Mouse (Mus musculus): ENCODE measurements around the gene Nif3l1. TPM values are rescaled to one million over a fixed set of nuclear protein-coding genes. Genes with fewer than 3 reads are reported as not detected.

Gene Nif3l1
- total and polyA plus RNA-seq, 2 experiments from 2014 or later: 41.5 to 46.8 TPM

DNA sequence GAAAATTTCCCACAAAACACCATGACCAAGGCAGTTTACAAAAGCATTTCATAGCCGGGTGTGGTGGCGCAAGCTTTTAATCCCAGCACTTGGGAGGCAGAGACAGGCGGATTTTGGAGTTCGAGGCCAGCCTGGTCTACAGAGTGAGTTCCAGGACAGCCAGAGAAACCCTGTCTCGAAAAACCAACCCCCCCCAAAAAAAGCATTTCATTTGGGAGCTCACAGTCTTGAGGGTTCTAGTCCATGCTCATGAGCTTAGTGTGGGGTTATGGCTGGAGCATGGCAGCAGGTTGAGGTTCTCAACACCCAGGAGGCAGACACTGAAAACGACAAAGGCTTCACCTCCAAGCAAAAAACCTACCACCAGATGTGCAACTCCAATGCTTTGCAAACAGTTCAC is 36.8 kb upstream of the Nif3l1 start:
- no peaks in the 10 kb centered on the region for H3K27me3 ChIP-seq (ENCODE audit: insufficient read depth, low read length)
- H3K36me3 ChIP-seq (ENCODE audit: insufficient read depth): peaks cover 55% of the 10 kb centered on the region
- ATAC-seq (no peak), DNase-seq (no peak)
- TF ChIP-seq CTCF (IDR thresholded peaks at IDR 0.05; ENCODE audit: low read depth): no peak
- H3K4me3 ChIP-seq (ENCODE audit: low read depth, low read length): no peak overlapping the region
- 84% methylated on average over 6 of the region's 6 CpGs for WGBS
- H3K4me2 ChIP-seq (ENCODE audit: low read depth): no peak overlapping the region
- H3K4me1 ChIP-seq (ENCODE audit: insufficient read depth): no peaks in the 10 kb centered on the region
- no peak overlapping the region for H3K9ac ChIP-seq
- no peak overlapping the region for H3K27ac ChIP-seq (ENCODE audit: low read depth, low read length)
- H3K9me3 ChIP-seq (ENCODE audit: low read length): no peaks in the 10 kb centered on the region

DNA sequence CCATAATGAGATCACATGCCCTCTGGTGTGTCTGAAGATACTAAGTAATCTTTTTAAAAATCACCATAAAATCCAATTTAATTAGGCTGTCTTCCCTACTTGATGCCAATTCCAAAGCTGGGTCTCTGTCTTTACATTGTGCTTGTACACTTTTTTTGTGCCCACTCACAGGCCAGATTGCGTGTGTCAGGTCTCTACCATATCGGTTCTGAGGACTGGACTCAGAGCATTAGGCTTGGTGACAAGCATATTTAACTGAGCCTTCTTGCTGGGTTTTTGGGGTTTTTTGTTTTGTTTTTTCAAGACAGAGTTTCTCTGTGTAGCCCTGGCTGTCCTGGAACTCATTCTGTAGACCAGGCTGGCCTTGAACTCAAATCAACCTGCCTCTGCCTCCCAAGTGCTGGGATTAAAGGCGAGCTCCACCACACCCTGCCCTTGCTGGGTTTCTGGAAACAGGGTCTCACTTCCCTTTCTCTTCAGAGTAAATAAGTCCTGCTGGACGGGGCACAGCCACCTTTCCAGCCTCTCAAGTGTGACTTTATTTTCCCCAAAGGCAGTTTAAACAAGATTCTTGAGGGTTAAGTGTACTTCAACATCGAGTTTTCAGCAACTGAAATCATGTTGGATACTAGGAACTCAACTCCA is 35.3 kb upstream of the Nif3l1 start:
- 79% methylated on average over 5 of the region's 5 CpGs for WGBS
- Histone ChIP-seq H3K9me3 (ENCODE audit: low read length) (no peaks in the 10 kb centered on the region), H3K4me1 (ENCODE audit: insufficient read depth) (no peaks in the 10 kb centered on the region), H3K27me3 (ENCODE audit: insufficient read depth, low read length) (no peaks in the 10 kb centered on the region), H3K4me3 (ENCODE audit: low read depth, low read length) (no peak overlapping the region), H3K27ac (ENCODE audit: low read depth, low read length) (no peak overlapping the region), H3K36me3 (ENCODE audit: insufficient read depth) (peaks cover 56% of the 10 kb centered on the region), H3K9ac (no peak overlapping the region), H3K4me2 (ENCODE audit: low read depth) (no peak overlapping the region)
- no peak for DNase-seq
- no peak for ATAC-seq
- TF ChIP-seq CTCF (IDR thresholded peaks at IDR 0.05; ENCODE audit: low read depth): no peak

DNA sequence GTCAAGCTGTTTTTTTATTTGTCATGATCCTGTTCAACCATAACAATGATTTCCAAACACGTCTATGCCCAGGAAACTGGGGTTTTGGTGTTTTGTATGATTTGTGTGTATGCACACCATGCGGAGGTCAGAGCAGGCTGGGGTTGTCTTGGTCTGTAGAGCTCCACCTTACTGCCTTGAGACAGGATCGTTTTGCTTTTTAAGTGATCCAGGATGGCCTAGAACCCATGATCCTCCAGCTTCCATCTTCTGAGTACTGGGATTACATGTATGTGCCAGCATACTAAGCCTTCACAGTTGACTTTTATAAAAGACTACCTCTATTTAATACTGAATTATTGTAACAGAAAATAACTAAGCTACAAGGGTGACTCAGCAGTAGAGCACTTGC is 34.8 kb upstream of the Nif3l1 start:
- ATAC-seq: no peak
- Histone ChIP-seq H3K4me1 (ENCODE audit: insufficient read depth) (no peaks in the 10 kb centered on the region), H3K9me3 (ENCODE audit: low read length) (no peaks in the 10 kb centered on the region), H3K4me3 (ENCODE audit: low read depth, low read length) (no peak overlapping the region), H3K9ac (no peak overlapping the region), H3K27me3 (ENCODE audit: insufficient read depth, low read length) (no peaks in the 10 kb centered on the region), H3K27ac (ENCODE audit: low read depth, low read length) (no peak overlapping the region), H3K36me3 (ENCODE audit: insufficient read depth) (peaks cover 60% of the 10 kb centered on the region), H3K4me2 (ENCODE audit: low read depth) (no peak overlapping the region)
- no peak for DNase-seq
- no peak for TF ChIP-seq CTCF (IDR thresholded peaks at IDR 0.05; ENCODE audit: low read depth)
- WGBS: 84% methylated on average over 3 of the region's 3 CpGs

DNA sequence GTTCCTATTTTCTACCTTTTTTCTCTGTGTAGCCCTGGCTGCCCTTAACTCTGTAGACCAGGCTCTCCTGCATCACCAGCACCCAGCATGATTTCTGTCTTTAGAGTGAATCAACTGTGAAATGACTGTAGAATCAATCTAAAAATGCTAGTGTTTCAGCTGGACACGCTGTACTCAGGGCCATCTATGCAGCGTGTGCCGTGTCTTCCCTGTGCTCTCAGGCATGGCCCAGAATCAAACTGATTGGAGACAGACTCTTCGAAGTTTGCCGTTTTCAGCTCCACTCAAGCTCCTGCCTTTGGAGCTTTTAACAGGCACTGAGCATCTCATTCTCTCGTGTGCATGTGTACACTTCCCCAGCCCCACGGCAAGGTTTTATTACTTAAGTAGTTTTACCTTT is 34.2 kb upstream of the Nif3l1 start:
- Histone ChIP-seq H3K9ac (no peak overlapping the region), H3K27ac (ENCODE audit: low read depth, low read length) (no peak overlapping the region), H3K4me1 (ENCODE audit: insufficient read depth) (no peaks in the 10 kb centered on the region), H3K36me3 (ENCODE audit: insufficient read depth) (peaks cover 64% of the 10 kb centered on the region), H3K4me3 (ENCODE audit: low read depth, low read length) (no peak overlapping the region), H3K9me3 (ENCODE audit: low read length) (no peaks in the 10 kb centered on the region), H3K27me3 (ENCODE audit: insufficient read depth, low read length) (no peaks in the 10 kb centered on the region), H3K4me2 (ENCODE audit: low read depth) (no peak overlapping the region)
- DNase-seq (no peak), ATAC-seq (no peak)
- 92% methylated on average over 7 of the region's 7 CpGs for WGBS
- no peak for TF ChIP-seq CTCF (IDR thresholded peaks at IDR 0.05; ENCODE audit: low read depth)

DNA sequence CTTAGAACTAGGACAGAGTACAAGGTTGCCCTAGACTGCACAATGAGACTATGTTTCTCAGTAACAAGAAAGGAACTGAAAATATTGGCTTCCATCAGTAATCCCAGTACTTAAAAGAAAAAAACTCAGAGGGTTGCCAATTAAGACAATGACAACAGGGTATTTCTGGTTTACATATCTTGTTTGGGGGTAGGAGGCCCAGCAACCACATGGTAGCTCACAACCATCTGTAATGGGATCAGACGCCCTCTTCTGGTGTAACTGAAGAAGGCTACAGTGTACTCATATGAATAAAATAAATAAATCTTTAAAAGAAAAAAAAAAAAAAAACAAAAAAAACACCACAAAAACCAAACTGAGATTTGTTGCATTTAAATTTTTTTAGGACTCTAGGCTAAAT is 29.5 kb upstream of the Nif3l1 start:
- no peaks in the 10 kb centered on the region for H3K27me3 ChIP-seq (ENCODE audit: insufficient read depth, low read length)
- H3K4me1 ChIP-seq (ENCODE audit: insufficient read depth): peaks cover 3% of the 10 kb centered on the region; the same call in 1 of the 2 replicates
- H3K36me3 ChIP-seq (ENCODE audit: insufficient read depth): peaks cover 84% of the 10 kb centered on the region
- no peak for DNase-seq
- peak; percentile 30; the same call in 1 of the 2 replicates for TF ChIP-seq CTCF (IDR thresholded peaks at IDR 0.05; ENCODE audit: low read depth)
- no peak overlapping the region for H3K4me3 ChIP-seq (ENCODE audit: low read depth, low read length)
- H3K4me2 ChIP-seq (ENCODE audit: low read depth): no peak overlapping the region
- no peak overlapping the region for H3K27ac ChIP-seq (ENCODE audit: low read depth, low read length)
- no peaks in the 10 kb centered on the region for H3K9me3 ChIP-seq (ENCODE audit: low read length)
- 27% methylated on average over 1 of the region's 1 CpGs for WGBS
- peak; percentile 47; the same call in 1 of the 2 replicates for ATAC-seq
- no peak overlapping the region for H3K9ac ChIP-seq

DNA sequence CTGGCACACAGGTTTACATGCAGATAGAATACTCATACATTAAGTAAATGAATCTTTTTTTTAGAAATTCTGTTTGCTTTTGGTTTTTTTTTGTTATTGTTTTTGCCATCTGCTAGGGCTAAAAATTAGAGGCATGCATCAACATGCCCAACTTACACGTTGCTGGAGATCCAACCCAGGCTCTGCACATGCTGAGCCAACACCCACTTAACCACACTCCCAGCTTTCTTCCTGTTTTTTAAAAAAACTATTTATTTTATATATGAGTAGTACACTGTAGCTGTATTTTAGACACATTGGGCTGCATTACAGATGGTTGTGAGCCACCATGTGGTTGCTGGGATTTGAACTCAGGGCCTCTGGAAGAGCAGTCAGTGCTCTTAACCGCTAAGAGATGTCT is 28.9 kb upstream of the Nif3l1 start:
- 80% methylated on average over 2 of the region's 2 CpGs for WGBS
- no peak for TF ChIP-seq CTCF (IDR thresholded peaks at IDR 0.05; ENCODE audit: low read depth)
- Histone ChIP-seq H3K9ac (no peak overlapping the region), H3K4me3 (ENCODE audit: low read depth, low read length) (no peak overlapping the region), H3K36me3 (ENCODE audit: insufficient read depth) (peaks cover 81% of the 10 kb centered on the region), H3K27me3 (ENCODE audit: insufficient read depth, low read length) (no peaks in the 10 kb centered on the region), H3K27ac (ENCODE audit: low read depth, low read length) (no peak overlapping the region), H3K4me2 (ENCODE audit: low read depth) (no peak overlapping the region), H3K9me3 (ENCODE audit: low read length) (no peaks in the 10 kb centered on the region), H3K4me1 (ENCODE audit: insufficient read depth) (peaks cover 3% of the 10 kb centered on the region; the same call in 1 of the 2 replicates)
- no peak for DNase-seq
- no peak for ATAC-seq

DNA sequence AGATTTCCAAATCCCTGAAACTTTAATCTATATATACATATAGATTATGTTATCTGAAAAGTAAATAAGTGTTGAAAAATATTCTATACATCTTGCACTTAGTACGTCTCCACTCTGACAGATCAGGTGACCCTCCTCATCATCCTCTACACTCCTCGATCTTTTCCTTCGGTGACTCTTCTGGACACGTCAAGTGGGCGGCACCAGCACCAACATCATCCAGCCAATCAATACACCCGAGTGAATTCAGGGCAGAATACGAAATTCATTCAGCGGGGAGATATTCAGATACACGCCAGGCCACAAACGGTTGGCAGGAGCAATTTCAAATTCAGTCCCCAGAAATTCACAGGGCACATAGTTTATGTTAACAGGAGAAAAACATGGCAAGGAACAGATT is 24.9 kb upstream of the Nif3l1 start:
- 83% methylated on average over 10 of the region's 10 CpGs for WGBS
- no peak overlapping the region for H3K27ac ChIP-seq (ENCODE audit: low read depth, low read length)
- H3K36me3 ChIP-seq (ENCODE audit: insufficient read depth): peaks cover 54% of the 10 kb centered on the region

More for the DNA sequence above, 24.9 kb upstream of the Nif3l1 start:
- no peak for TF ChIP-seq CTCF (IDR thresholded peaks at IDR 0.05; ENCODE audit: low read depth)
- Histone ChIP-seq H3K4me3 (ENCODE audit: low read depth, low read length) (no peak overlapping the region), H3K9me3 (ENCODE audit: low read length) (no peaks in the 10 kb centered on the region), H3K9ac (no peak overlapping the region; the same call in 1 of the 2 replicates), H3K4me2 (ENCODE audit: low read depth) (no peak overlapping the region), H3K27me3 (ENCODE audit: insufficient read depth, low read length) (no peaks in the 10 kb centered on the region), H3K4me1 (ENCODE audit: insufficient read depth) (peaks cover 7% of the 10 kb centered on the region)
- no peak for ATAC-seq
- no peak for DNase-seq

All from forebrain, postnatal 0 days (tissue).